Comparison of ENCODE assay signal across 8 mouse cellular contexts in genomic region chr8:124720938-124721861, GRCm38 (mm10). TPM values are rescaled to one million over a fixed set of nuclear protein-coding genes. Genes with fewer than 3 reads are reported as not detected.
DNase-seq lines count a peak whose midpoint lies in the region; ATAC-seq lines count a peak whose summit lies in the region.

No protein-coding gene starts in this region.

- peak; percentile 57 for ATAC-seq in lung, embryonic 16.5 days (ENCODE audit: low read depth)
- ATAC-seq in forebrain, embryonic 11.5 days (replicated peaks; ENCODE audit: low FRiP score) = peak; percentile 73; the same call in 1 of the 2 replicates
- peak; percentile 53 for ATAC-seq in liver, embryonic 12.5 days
- peak; percentile 37 for ATAC-seq in stomach, embryonic 15.5 days (ENCODE audit: insufficient read depth, low FRiP score, low read depth)

- peak; percentile 20 for DNase-seq in cerebellum, adult 9-10 months
- DNase-seq in cerebellum, adult 8-10 months = no peak
- DNase-seq in lung, postnatal 25 days (ENCODE audit: low spot score) = no peak
- DNase-seq in forebrain, embryonic 11.5 days (ENCODE audit: low spot score) = no peak
- no peak for DNase-seq in layer of hippocampus, postnatal 10 days (ENCODE audit: low spot score in 2 of 2)

- H3K27me3 ChIP-seq in lung, embryonic 16.5 days (ENCODE audit: control insufficient read depth, insufficient read depth, low read depth, low read length) = no peaks in the 10 kb centered on the region
- no peaks in the 10 kb centered on the region for H3K27me3 ChIP-seq in forebrain, embryonic 11.5 days (ENCODE audit: control insufficient read depth, insufficient read depth, low read length)
- H3K27me3 ChIP-seq in liver, embryonic 12.5 days (replicated peaks) = no peaks in the 10 kb centered on the region
- no peaks in the 10 kb centered on the region for H3K27me3 ChIP-seq in stomach, embryonic 15.5 days (replicated peaks)

- peak overlapping the region; percentile 80 for H3K9ac ChIP-seq in lung, embryonic 16.5 days (ENCODE audit: low read length)
- H3K9ac ChIP-seq in forebrain, embryonic 11.5 days (ENCODE audit: low read length) = peak overlapping the region; percentile 90
- H3K9ac ChIP-seq in liver, embryonic 12.5 days = peak overlapping the region; percentile 94
- peak overlapping the region; percentile 80 for H3K9ac ChIP-seq in stomach, embryonic 15.5 days

- H3K27ac ChIP-seq in lung, embryonic 16.5 days (ENCODE audit: low read length) = no peak overlapping the region
- H3K27ac ChIP-seq in forebrain, embryonic 11.5 days (ENCODE audit: low read depth, low read length) = no peak overlapping the region
- peak overlapping the region; percentile 70; the same call in 1 of the 2 replicates for H3K27ac ChIP-seq in liver, embryonic 12.5 days
- H3K27ac ChIP-seq in stomach, embryonic 15.5 days = no peak overlapping the region

- H3K9me3 ChIP-seq in lung, embryonic 16.5 days (ENCODE audit: control insufficient read depth, low read length) = no peaks in the 10 kb centered on the region
- H3K9me3 ChIP-seq in forebrain, embryonic 11.5 days (ENCODE audit: control insufficient read depth, low read length) = no peaks in the 10 kb centered on the region
- H3K9me3 ChIP-seq in liver, embryonic 12.5 days (replicated peaks) = no peaks in the 10 kb centered on the region
- H3K9me3 ChIP-seq in stomach, embryonic 15.5 days = no peaks in the 10 kb centered on the region

- H3K4me2 ChIP-seq in lung, embryonic 16.5 days (ENCODE audit: low read depth, low read length) = peak overlapping the region; percentile 92
- peak overlapping the region; percentile 68 for H3K4me2 ChIP-seq in forebrain, embryonic 11.5 days (ENCODE audit: low read depth, low read length, severe bottlenecking)
- peak overlapping the region; percentile 95 for H3K4me2 ChIP-seq in liver, embryonic 12.5 days
- peak overlapping the region; percentile 82 for H3K4me2 ChIP-seq in stomach, embryonic 15.5 days

- 2% methylated on average over 31 of the region's 31 CpGs for WGBS in lung, embryonic 16.5 days
- 3% methylated on average over 29 of the region's 31 CpGs for WGBS in forebrain, embryonic 11.5 days
- 3% methylated on average over 31 of the region's 31 CpGs for WGBS in liver, embryonic 12.5 days (ENCODE audit: insufficient replicate concordance)
- 2% methylated on average over 31 of the region's 31 CpGs for WGBS in stomach, embryonic 15.5 days

- H3K4me3 ChIP-seq in lung, embryonic 16.5 days (ENCODE audit: low read length) = peak overlapping the region; percentile 96
- peak overlapping the region; percentile 97 for H3K4me3 ChIP-seq in forebrain, embryonic 11.5 days (ENCODE audit: low read depth, low read length)
- peak overlapping the region; percentile 99 for H3K4me3 ChIP-seq in liver, embryonic 12.5 days
- peak overlapping the region; percentile 96 for H3K4me3 ChIP-seq in stomach, embryonic 15.5 days (replicated peaks)

- H3K36me3 ChIP-seq in lung, embryonic 16.5 days (ENCODE audit: control insufficient read depth, insufficient read depth, low read length) = no peaks in the 10 kb centered on the region
- no peaks in the 10 kb centered on the region for H3K36me3 ChIP-seq in forebrain, embryonic 11.5 days (ENCODE audit: control insufficient read depth, insufficient read depth, low read length)
- peaks cover 12% of the 10 kb centered on the region for H3K36me3 ChIP-seq in liver, embryonic 12.5 days
- 0 out of 2 replicates have a peak, but pooled peaks cover 4% of the 10 kb centered on the region for H3K36me3 ChIP-seq in stomach, embryonic 15.5 days

- H3K4me1 ChIP-seq in lung, embryonic 16.5 days (replicated peaks; ENCODE audit: control insufficient read depth, insufficient read depth, low read length) = peaks cover 15% of the 10 kb centered on the region
- H3K4me1 ChIP-seq in forebrain, embryonic 11.5 days (replicated peaks; ENCODE audit: control insufficient read depth, insufficient read depth, low read length) = peaks cover 11% of the 10 kb centered on the region; the same call in 1 of the 2 replicates
- H3K4me1 ChIP-seq in liver, embryonic 12.5 days = peaks cover 32% of the 10 kb centered on the region
- H3K4me1 ChIP-seq in stomach, embryonic 15.5 days = peaks cover 19% of the 10 kb centered on the region

RNA-seq across cellular contexts. Expression of gene Ttc13, which starts 0.6 kb away (rescaled TPM):
- polyA plus RNA-seq in lung, embryonic 16.5 days (2015; fragmentation: Nextera tagmentation; extraction: Ambion mirVana) = 43.0 and 45.7 TPM in 2 replicates
- 60.3 and 63.2 TPM in 2 replicates for polyA plus RNA-seq in forebrain, embryonic 11.5 days (2014; fragmentation: Nextera tagmentation; extraction: Ambion mirVana)
- 32.4 and 35.4 TPM in 2 replicates for polyA plus RNA-seq in liver, embryonic 12.5 days (2016; fragmentation: Nextera tagmentation; extraction: Ambion mirVana)
- 45.9 and 49.4 TPM in 2 replicates for polyA plus RNA-seq in stomach, embryonic 15.5 days (2015; fragmentation: Nextera tagmentation; extraction: Ambion mirVana)
- total RNA-seq in layer of hippocampus, postnatal 10 days (2021) = 10 to 100 TPM; 59.3 to 61.0 TPM

RNA-seq across cellular contexts. Expression of gene Arv1, which starts 0.7 kb away (rescaled TPM):
- polyA plus RNA-seq in lung, embryonic 16.5 days (2015; fragmentation: Nextera tagmentation; extraction: Ambion mirVana) = 18.7 and 19.6 TPM in 2 replicates
- polyA plus RNA-seq in forebrain, embryonic 11.5 days (2014; fragmentation: Nextera tagmentation; extraction: Ambion mirVana) = 34.1 and 38.2 TPM in 2 replicates
- polyA plus RNA-seq in liver, embryonic 12.5 days (2016; fragmentation: Nextera tagmentation; extraction: Ambion mirVana) = 13.3 TPM in 2 replicates
- 22.5 and 24.3 TPM in 2 replicates for polyA plus RNA-seq in stomach, embryonic 15.5 days (2015; fragmentation: Nextera tagmentation; extraction: Ambion mirVana)
- 10 to 100 TPM; 15.6 to 20.2 TPM for total RNA-seq in layer of hippocampus, postnatal 10 days (2021)

RNA-seq across cellular contexts. Expression of gene Fam89a, which starts 30.4 kb away (rescaled TPM):
- polyA plus RNA-seq in lung, embryonic 16.5 days (2015; fragmentation: Nextera tagmentation; extraction: Ambion mirVana) = 7.6 and 8.7 TPM in 2 replicates
- polyA plus RNA-seq in forebrain, embryonic 11.5 days (2014; fragmentation: Nextera tagmentation; extraction: Ambion mirVana) = 1.2 and 1.4 TPM in 2 replicates
- polyA plus RNA-seq in liver, embryonic 12.5 days (2016; fragmentation: Nextera tagmentation; extraction: Ambion mirVana) = 2.9 and 3.2 TPM in 2 replicates
- 4.5 and 4.8 TPM in 2 replicates for polyA plus RNA-seq in stomach, embryonic 15.5 days (2015; fragmentation: Nextera tagmentation; extraction: Ambion mirVana)
- under 1 TPM; 0.25 to 0.37 TPM for total RNA-seq in layer of hippocampus, postnatal 10 days (2021)

RNA-seq across cellular contexts. Expression of gene 2310022B05Rik, which starts 58.0 kb away (rescaled TPM):
- 26.3 and 30.1 TPM in 2 replicates for polyA plus RNA-seq in lung, embryonic 16.5 days (2015; fragmentation: Nextera tagmentation; extraction: Ambion mirVana)
- 23.5 and 26.6 TPM in 2 replicates for polyA plus RNA-seq in forebrain, embryonic 11.5 days (2014; fragmentation: Nextera tagmentation; extraction: Ambion mirVana)
- 9.4 and 10.2 TPM in 2 replicates for polyA plus RNA-seq in liver, embryonic 12.5 days (2016; fragmentation: Nextera tagmentation; extraction: Ambion mirVana)
- polyA plus RNA-seq in stomach, embryonic 15.5 days (2015; fragmentation: Nextera tagmentation; extraction: Ambion mirVana) = 25.1 and 26.5 TPM in 2 replicates
- 100 to 1,000 TPM in 1 of 2 experiments, 10 to 100 TPM in 1; 96.2 to 106 TPM for total RNA-seq in layer of hippocampus, postnatal 10 days (2021)
